Mouse (Mus musculus): Measurements from ENCODE around the gene Ddn. TPM values are rescaled to one million over a fixed set of nuclear protein-coding genes. Genes with fewer than 3 reads are reported as not detected.

The Ddn gene
- 0.50 and 1.2 TPM in 2 replicates for polyA plus RNA-seq (2015; fragmentation: Nextera tagmentation; extraction: Ambion mirVana)

GRCm38 (mm10) chr15:98809390-98809789 lies at the start of gene Ddn:
Gene Ddn (minus strand): TSS chr15:98809490.
- Histone ChIP-seq H3K36me3 (peaks cover 32% of the 10 kb centered on the region), H3K4me3 (replicated peaks) (peak within 1 kb of the TSS; percentile 48), H3K4me2 (replicated peaks) (peak within 1 kb of the TSS; percentile 63), H3K9me3 (no peaks in the 10 kb centered on the region), H3K4me1 (replicated peaks) (peaks cover 47% of the 10 kb centered on the region), H3K27me3 (peaks cover 68% of the 10 kb centered on the region), H3K27ac (no peak within 1 kb of the TSS), H3K9ac (replicated peaks) (peak within 1 kb of the TSS; percentile 59)
- ATAC-seq = no peak
- 54% methylated on average over 3 of the region's 3 CpGs for WGBS

- Histone ChIP-seq H3K36me3 (peaks cover 100% of the 10 kb centered on the region), H3K9ac (replicated peaks) (no peak overlapping the region), H3K4me3 (replicated peaks) (no peak overlapping the region), H3K4me1 (replicated peaks) (no peaks in the 10 kb centered on the region), H3K4me2 (replicated peaks) (no peak overlapping the region), H3K9me3 (no peaks in the 10 kb centered on the region), H3K27ac (no peak overlapping the region), H3K27me3 (no peaks in the 10 kb centered on the region)
- ATAC-seq = no peak
- WGBS = 95% methylated on average over 16 of the region's 16 CpGs
These were observed 44.9 kb upstream of the Ddn start for GRCm38 (mm10) chr15:98854214-98854613.

- Histone ChIP-seq H3K27me3 (no peaks in the 10 kb centered on the region), H3K27ac (no peak overlapping the region), H3K4me3 (replicated peaks) (no peak overlapping the region), H3K36me3 (peaks cover 100% of the 10 kb centered on the region), H3K9me3 (no peaks in the 10 kb centered on the region), H3K4me1 (replicated peaks) (no peaks in the 10 kb centered on the region), H3K9ac (replicated peaks) (no peak overlapping the region), H3K4me2 (replicated peaks) (no peak overlapping the region)
- WGBS = 94% methylated on average over 28 of the region's 28 CpGs
- 0 out of 2 replicates have a peak, but pooled peaks have one; percentile 32 for ATAC-seq
These were observed 44.1 kb upstream of the Ddn start for GRCm38 (mm10) chr15:98853161-98853937.

- no peak overlapping the region for H3K27ac ChIP-seq
- H3K36me3 ChIP-seq = peaks cover 100% of the 10 kb centered on the region
- H3K4me3 ChIP-seq (replicated peaks) = no peak overlapping the region
- no peak overlapping the region for H3K4me2 ChIP-seq (replicated peaks)
- ATAC-seq = peak; percentile 60; the same call in 1 of the 2 replicates
- no peaks in the 10 kb centered on the region for H3K27me3 ChIP-seq
- 91% methylated on average over 9 of the region's 9 CpGs for WGBS
- H3K4me1 ChIP-seq (replicated peaks) = no peaks in the 10 kb centered on the region
- no peaks in the 10 kb centered on the region for H3K9me3 ChIP-seq
- no peak overlapping the region for H3K9ac ChIP-seq (replicated peaks)
These were observed 43.4 kb upstream of the Ddn start for GRCm38 (mm10) chr15:98852733-98853132.

- no peak overlapping the region for H3K9ac ChIP-seq (replicated peaks)
- H3K4me1 ChIP-seq (replicated peaks) = no peaks in the 10 kb centered on the region
- H3K4me3 ChIP-seq (replicated peaks) = no peak overlapping the region
- H3K4me2 ChIP-seq (replicated peaks) = no peak overlapping the region
- WGBS = 97% methylated on average over 9 of the region's 9 CpGs
- 0 out of 2 replicates have a peak, but pooled peaks have one; percentile 25 for ATAC-seq
- no peaks in the 10 kb centered on the region for H3K9me3 ChIP-seq
- H3K27me3 ChIP-seq = no peaks in the 10 kb centered on the region
- H3K27ac ChIP-seq = no peak overlapping the region
- peaks cover 100% of the 10 kb centered on the region for H3K36me3 ChIP-seq
These were observed 42.8 kb upstream of the Ddn start for GRCm38 (mm10) chr15:98852071-98852470.

GRCm38 (mm10) chr15:98851229-98851818 lies 42.0 kb upstream of the Ddn start:
- no peaks in the 10 kb centered on the region for H3K27me3 ChIP-seq
- H3K27ac ChIP-seq = no peak overlapping the region
- no peaks in the 10 kb centered on the region for H3K4me1 ChIP-seq (replicated peaks)
- no peak overlapping the region for H3K4me2 ChIP-seq (replicated peaks)
- no peaks in the 10 kb centered on the region for H3K9me3 ChIP-seq
- H3K36me3 ChIP-seq = peaks cover 100% of the 10 kb centered on the region
- no peak overlapping the region for H3K9ac ChIP-seq (replicated peaks)
- no peak overlapping the region for H3K4me3 ChIP-seq (replicated peaks)
- 92% methylated on average over 21 of the region's 21 CpGs for WGBS
- no peak for ATAC-seq

- no peak overlapping the region for H3K4me2 ChIP-seq (replicated peaks)
- H3K36me3 ChIP-seq = peaks cover 100% of the 10 kb centered on the region
- no peak overlapping the region for H3K27ac ChIP-seq
- H3K4me1 ChIP-seq (replicated peaks) = no peaks in the 10 kb centered on the region
- H3K9me3 ChIP-seq = no peaks in the 10 kb centered on the region
- no peak for ATAC-seq
- no peaks in the 10 kb centered on the region for H3K27me3 ChIP-seq
- no peak overlapping the region for H3K9ac ChIP-seq (replicated peaks)
- H3K4me3 ChIP-seq (replicated peaks) = no peak overlapping the region
- 93% methylated on average over 14 of the region's 14 CpGs for WGBS
These were observed 41.4 kb upstream of the Ddn start for GRCm38 (mm10) chr15:98850668-98851067.

- WGBS = 94% methylated on average over 16 of the region's 16 CpGs
- Histone ChIP-seq H3K27ac (no peak overlapping the region), H3K9ac (replicated peaks) (0 out of 2 replicates have a peak overlapping the region, but pooled peaks have one; percentile 20), H3K4me1 (replicated peaks) (no peaks in the 10 kb centered on the region), H3K4me2 (replicated peaks) (no peak overlapping the region), H3K27me3 (no peaks in the 10 kb centered on the region), H3K9me3 (no peaks in the 10 kb centered on the region), H3K36me3 (peaks cover 100% of the 10 kb centered on the region), H3K4me3 (replicated peaks) (no peak overlapping the region)
- no peak for ATAC-seq
These were observed 40.8 kb upstream of the Ddn start for GRCm38 (mm10) chr15:98849956-98850600.

GRCm38 (mm10) chr15:98849165-98849564 lies 39.9 kb upstream of the Ddn start:
- Histone ChIP-seq H3K9ac (replicated peaks) (no peak overlapping the region), H3K9me3 (no peaks in the 10 kb centered on the region), H3K27me3 (no peaks in the 10 kb centered on the region), H3K36me3 (peaks cover 100% of the 10 kb centered on the region), H3K4me2 (replicated peaks) (no peak overlapping the region), H3K27ac (no peak overlapping the region), H3K4me3 (replicated peaks) (no peak overlapping the region), H3K4me1 (replicated peaks) (no peaks in the 10 kb centered on the region)
- ATAC-seq = no peak
- WGBS = 97% methylated on average over 11 of the region's 11 CpGs

GRCm38 (mm10) chr15:98846140-98846539 lies 36.9 kb upstream of the Ddn start:
- 89% methylated on average over 8 of the region's 8 CpGs for WGBS
- H3K4me1 ChIP-seq (replicated peaks) = no peaks in the 10 kb centered on the region

GRCm38 (mm10) chr15:98845149-98845548 lies 35.9 kb upstream of the Ddn start:
- H3K27me3 ChIP-seq = no peaks in the 10 kb centered on the region
- H3K4me2 ChIP-seq (replicated peaks) = no peak overlapping the region
- no peaks in the 10 kb centered on the region for H3K4me1 ChIP-seq (replicated peaks)
- H3K27ac ChIP-seq = no peak overlapping the region
- H3K9ac ChIP-seq (replicated peaks) = no peak overlapping the region
- WGBS = 100% methylated on average over 2 of the region's 2 CpGs
- no peak for ATAC-seq
- no peaks in the 10 kb centered on the region for H3K9me3 ChIP-seq
- H3K36me3 ChIP-seq = peaks cover 100% of the 10 kb centered on the region
- H3K4me3 ChIP-seq (replicated peaks) = no peak overlapping the region

More at GRCm38 (mm10) chr15:98846140-98846539, 36.9 kb upstream of the Ddn start:
- no peak overlapping the region for H3K4me2 ChIP-seq (replicated peaks)
- peaks cover 100% of the 10 kb centered on the region for H3K36me3 ChIP-seq
- no peaks in the 10 kb centered on the region for H3K27me3 ChIP-seq
- no peak overlapping the region for H3K4me3 ChIP-seq (replicated peaks)
- no peak overlapping the region for H3K9ac ChIP-seq (replicated peaks)
- no peak for ATAC-seq
- no peak overlapping the region for H3K27ac ChIP-seq
- no peaks in the 10 kb centered on the region for H3K9me3 ChIP-seq
